Mouse (Mus musculus): ENCODE results near the gene Olfr1491. TPM values are rescaled to one million over a fixed set of nuclear protein-coding genes. Genes with fewer than 3 reads are reported as not detected.

The Olfr1491 gene
- not detected for polyA plus RNA-seq (2014; fragmentation: Illumina TruSeq; extraction: RNeasy Lipid Tissue Mini Kit (QIAGEN cat#74804); ENCODE audit: low read depth, low replicate concordance)

GRCm38 (mm10) chr19:13696968-13697367, at the start of gene Olfr1491:
Gene Olfr1491, plus strand, starts transcription at chr19:13697268.

DNA sequence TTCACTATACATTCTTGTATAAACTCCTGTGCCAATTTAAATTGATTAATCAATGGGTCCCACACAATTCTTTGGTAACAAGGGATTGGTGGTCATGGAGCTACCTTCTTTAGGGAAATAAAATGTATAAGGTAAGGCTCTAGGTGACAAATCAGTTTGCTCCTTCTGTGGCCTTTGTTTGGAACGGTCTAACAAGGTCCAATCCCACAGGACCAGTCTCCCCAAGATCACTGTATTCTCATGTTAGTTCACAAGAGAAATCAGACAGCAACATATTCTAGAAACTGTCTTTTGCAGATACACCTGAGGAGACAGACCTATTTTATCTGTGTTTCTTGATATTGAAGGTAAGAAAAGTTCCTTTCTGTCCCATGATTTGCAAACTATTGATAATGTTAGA, 46.3 kb upstream of the Olfr1491 start, which contains the start of gene Olfr1490:
Gene Olfr1490, plus strand, starts transcription at position 301 of the 400 bp plus-strand sequence.

GRCm38 (mm10) chr19:13722978-13723377, 25.9 kb downstream of the Olfr1491 start, which contains the start of gene Olfr1493-ps1:
Gene Olfr1493-ps1, plus strand, starts transcription at chr19:13723278.

DNA sequence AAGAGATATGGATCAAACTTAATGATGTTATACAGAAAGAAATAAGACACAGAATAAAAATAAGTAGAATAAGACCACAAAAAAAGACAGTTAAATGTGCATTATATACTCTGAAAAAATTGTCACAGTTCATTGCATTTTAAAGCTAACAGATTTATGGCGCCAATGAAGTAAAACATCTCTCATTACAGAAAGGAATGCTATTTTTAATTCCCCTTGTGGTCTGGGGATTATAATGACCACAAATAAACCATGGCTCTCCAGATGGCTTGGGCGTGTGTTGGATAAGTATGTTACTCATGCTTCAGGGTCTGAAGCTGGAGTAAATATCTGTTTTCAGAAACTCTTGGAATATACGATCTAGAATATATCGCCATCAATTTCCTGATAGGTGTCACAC, 42.4 kb downstream of the Olfr1491 start, which contains the start of gene Olfr1494:
Gene Olfr1494, plus strand, starts transcription at position 301 of the 400 bp plus-strand sequence.

Other genes with a start within 250 kb of the Olfr1491 start
- gene Olfr1472, start 241.2 kb upstream of the Olfr1491 start, polyA plus RNA-seq (2014; fragmentation: Illumina TruSeq; extraction: RNeasy Lipid Tissue Mini Kit (QIAGEN cat#74804); ENCODE audit: low read depth, low replicate concordance) = not detected
- not detected for gene Olfr1474, start 227.7 kb upstream of the Olfr1491 start, polyA plus RNA-seq (2014; fragmentation: Illumina TruSeq; extraction: RNeasy Lipid Tissue Mini Kit (QIAGEN cat#74804); ENCODE audit: low read depth, low replicate concordance)
- gene Olfr1475, start 217.1 kb upstream of the Olfr1491 start, polyA plus RNA-seq (2014; fragmentation: Illumina TruSeq; extraction: RNeasy Lipid Tissue Mini Kit (QIAGEN cat#74804); ENCODE audit: low read depth, low replicate concordance) = not detected
- not detected for gene Olfr1477, start 196.7 kb upstream of the Olfr1491 start, polyA plus RNA-seq (2014; fragmentation: Illumina TruSeq; extraction: RNeasy Lipid Tissue Mini Kit (QIAGEN cat#74804); ENCODE audit: low read depth, low replicate concordance)
- not detected for gene Olfr1480, start 169.4 kb upstream of the Olfr1491 start, polyA plus RNA-seq (2014; fragmentation: Illumina TruSeq; extraction: RNeasy Lipid Tissue Mini Kit (QIAGEN cat#74804); ENCODE audit: low read depth, low replicate concordance)
- gene Olfr1484, start 113.8 kb upstream of the Olfr1491 start, polyA plus RNA-seq (2014; fragmentation: Illumina TruSeq; extraction: RNeasy Lipid Tissue Mini Kit (QIAGEN cat#74804); ENCODE audit: low read depth, low replicate concordance) = not detected
- gene Olfr1487, start 79.9 kb upstream of the Olfr1491 start, polyA plus RNA-seq (2014; fragmentation: Illumina TruSeq; extraction: RNeasy Lipid Tissue Mini Kit (QIAGEN cat#74804); ENCODE audit: low read depth, low replicate concordance) = not detected
- gene Olfr1489, start 65.6 kb upstream of the Olfr1491 start, polyA plus RNA-seq (2014; fragmentation: Illumina TruSeq; extraction: RNeasy Lipid Tissue Mini Kit (QIAGEN cat#74804); ENCODE audit: low read depth, low replicate concordance) = not detected
- gene Olfr1490, start 46.2 kb upstream of the Olfr1491 start, polyA plus RNA-seq (2014; fragmentation: Illumina TruSeq; extraction: RNeasy Lipid Tissue Mini Kit (QIAGEN cat#74804); ENCODE audit: low read depth, low replicate concordance) = not detected
- not detected for gene Olfr1493-ps1, start 26.0 kb downstream of the Olfr1491 start, polyA plus RNA-seq (2014; fragmentation: Illumina TruSeq; extraction: RNeasy Lipid Tissue Mini Kit (QIAGEN cat#74804); ENCODE audit: low read depth, low replicate concordance)
- not detected for gene Olfr1494, start 42.5 kb downstream of the Olfr1491 start, polyA plus RNA-seq (2014; fragmentation: Illumina TruSeq; extraction: RNeasy Lipid Tissue Mini Kit (QIAGEN cat#74804); ENCODE audit: low read depth, low replicate concordance)
- gene Olfr1495, start 67.3 kb downstream of the Olfr1491 start, polyA plus RNA-seq (2014; fragmentation: Illumina TruSeq; extraction: RNeasy Lipid Tissue Mini Kit (QIAGEN cat#74804); ENCODE audit: low read depth, low replicate concordance) = not detected
- not detected for gene Olfr1496, start 80.6 kb downstream of the Olfr1491 start, polyA plus RNA-seq (2014; fragmentation: Illumina TruSeq; extraction: RNeasy Lipid Tissue Mini Kit (QIAGEN cat#74804); ENCODE audit: low read depth, low replicate concordance)
- not detected for gene Olfr1497, start 100.9 kb downstream of the Olfr1491 start, polyA plus RNA-seq (2014; fragmentation: Illumina TruSeq; extraction: RNeasy Lipid Tissue Mini Kit (QIAGEN cat#74804); ENCODE audit: low read depth, low replicate concordance)
- not detected for gene Olfr1499, start 122.2 kb downstream of the Olfr1491 start, polyA plus RNA-seq (2014; fragmentation: Illumina TruSeq; extraction: RNeasy Lipid Tissue Mini Kit (QIAGEN cat#74804); ENCODE audit: low read depth, low replicate concordance)
- gene Olfr1500, start 133.2 kb downstream of the Olfr1491 start, polyA plus RNA-seq (2014; fragmentation: Illumina TruSeq; extraction: RNeasy Lipid Tissue Mini Kit (QIAGEN cat#74804); ENCODE audit: low read depth, low replicate concordance) = not detected
- not detected for gene Olfr1501, start 153.4 kb downstream of the Olfr1491 start, polyA plus RNA-seq (2014; fragmentation: Illumina TruSeq; extraction: RNeasy Lipid Tissue Mini Kit (QIAGEN cat#74804); ENCODE audit: low read depth, low replicate concordance)
- not detected for gene Olfr1502, start 164.5 kb downstream of the Olfr1491 start, polyA plus RNA-seq (2014; fragmentation: Illumina TruSeq; extraction: RNeasy Lipid Tissue Mini Kit (QIAGEN cat#74804); ENCODE audit: low read depth, low replicate concordance)
- not detected for gene Olfr1504, start 200.7 kb downstream of the Olfr1491 start, polyA plus RNA-seq (2014; fragmentation: Illumina TruSeq; extraction: RNeasy Lipid Tissue Mini Kit (QIAGEN cat#74804); ENCODE audit: low read depth, low replicate concordance)
- gene Olfr1505, start 216.3 kb downstream of the Olfr1491 start, polyA plus RNA-seq (2014; fragmentation: Illumina TruSeq; extraction: RNeasy Lipid Tissue Mini Kit (QIAGEN cat#74804); ENCODE audit: low read depth, low replicate concordance) = not detected

Data from sigmoid colon, adult 10 weeks (tissue).